Mouse (Mus musculus): Measurements from ENCODE around the gene Vsir. TPM values are rescaled to one million over a fixed set of nuclear protein-coding genes. Genes with fewer than 3 reads are reported as not detected.

Vsir gene
- 1.9 and 2.8 TPM in 2 replicates for polyA plus RNA-seq (2015; fragmentation: Nextera tagmentation; extraction: Ambion mirVana)

GRCm38 (mm10) chr10:60346701-60347405, at the start of gene Vsir:
Gene Vsir (plus strand): TSS chr10:60346851.
- peak; percentile 43; the same call in 1 of the 2 replicates for ATAC-seq
- H3K27me3 ChIP-seq (replicated peaks; ENCODE audit: control insufficient read depth, insufficient read depth, low read length), result peaks cover 6% of the 10 kb centered on the region; the same call in 1 of the 2 replicates
- H3K4me3 ChIP-seq (replicated peaks; ENCODE audit: low read length), result peak within 1 kb of the TSS; percentile 16
- H3K4me2 ChIP-seq (ENCODE audit: low read length), result peak within 1 kb of the TSS; percentile 39
- H3K9ac ChIP-seq (replicated peaks; ENCODE audit: low read depth, low read length), result no peak within 1 kb of the TSS
- H3K4me1 ChIP-seq (replicated peaks; ENCODE audit: control insufficient read depth, insufficient read depth, low read length), result peaks cover 6% of the 10 kb centered on the region
- no peak within 1 kb of the TSS for H3K27ac ChIP-seq (ENCODE audit: low read length)
- H3K36me3 ChIP-seq (ENCODE audit: control insufficient read depth, insufficient read depth), result no peaks in the 10 kb centered on the region
- under 1% methylated on average over 37 of the region's 37 CpGs for WGBS
- H3K9me3 ChIP-seq (ENCODE audit: control insufficient read depth, low read length), result no peaks in the 10 kb centered on the region

- H3K27ac ChIP-seq (ENCODE audit: low read length), result no peak overlapping the region
- H3K9me3 ChIP-seq (ENCODE audit: control insufficient read depth, low read length), result no peaks in the 10 kb centered on the region
- ATAC-seq, result no peak
- no peaks in the 10 kb centered on the region for H3K4me1 ChIP-seq (replicated peaks; ENCODE audit: control insufficient read depth, insufficient read depth, low read length)
- no peak overlapping the region for H3K9ac ChIP-seq (replicated peaks; ENCODE audit: low read depth, low read length)
- no peaks in the 10 kb centered on the region for H3K27me3 ChIP-seq (replicated peaks; ENCODE audit: control insufficient read depth, insufficient read depth, low read length)
- no peak overlapping the region for H3K4me3 ChIP-seq (replicated peaks; ENCODE audit: low read length)
- H3K4me2 ChIP-seq (ENCODE audit: low read length), result no peak overlapping the region
- peaks cover 23% of the 10 kb centered on the region for H3K36me3 ChIP-seq (ENCODE audit: control insufficient read depth, insufficient read depth)
- WGBS, result 96% methylated on average over 12 of the region's 12 CpGs
Measured at GRCm38 (mm10) chr10:60299636-60300035, 47.0 kb upstream of the Vsir start.

- 90% methylated on average over 17 of the region's 17 CpGs for WGBS
- Histone ChIP-seq H3K27me3 (replicated peaks; ENCODE audit: control insufficient read depth, insufficient read depth, low read length) (no peaks in the 10 kb centered on the region), H3K4me1 (replicated peaks; ENCODE audit: control insufficient read depth, insufficient read depth, low read length) (no peaks in the 10 kb centered on the region), H3K27ac (ENCODE audit: low read length) (no peak overlapping the region), H3K9me3 (ENCODE audit: control insufficient read depth, low read length) (no peaks in the 10 kb centered on the region), H3K4me2 (ENCODE audit: low read length) (no peak overlapping the region), H3K4me3 (replicated peaks; ENCODE audit: low read length) (no peak overlapping the region), H3K9ac (replicated peaks; ENCODE audit: low read depth, low read length) (no peak overlapping the region), H3K36me3 (ENCODE audit: control insufficient read depth, insufficient read depth) (peaks cover 5% of the 10 kb centered on the region)
- ATAC-seq, result no peak
Measured at GRCm38 (mm10) chr10:60303419-60303818, 43.2 kb upstream of the Vsir start.

GRCm38 (mm10) chr10:60304854-60305628, 41.6 kb upstream of the Vsir start:
- Histone ChIP-seq H3K4me3 (replicated peaks; ENCODE audit: low read length) (no peak overlapping the region), H3K4me1 (replicated peaks; ENCODE audit: control insufficient read depth, insufficient read depth, low read length) (no peaks in the 10 kb centered on the region), H3K4me2 (ENCODE audit: low read length) (no peak overlapping the region), H3K27ac (ENCODE audit: low read length) (no peak overlapping the region), H3K9me3 (ENCODE audit: control insufficient read depth, low read length) (no peaks in the 10 kb centered on the region), H3K36me3 (ENCODE audit: control insufficient read depth, insufficient read depth) (peaks cover under 1% of the 10 kb centered on the region; the same call in 1 of the 2 replicates), H3K9ac (replicated peaks; ENCODE audit: low read depth, low read length) (no peak overlapping the region), H3K27me3 (replicated peaks; ENCODE audit: control insufficient read depth, insufficient read depth, low read length) (no peaks in the 10 kb centered on the region)
- WGBS, result 68% methylated on average over 15 of the region's 15 CpGs
- ATAC-seq, result peak; percentile 88

GRCm38 (mm10) chr10:60310629-60311028, 36.0 kb upstream of the Vsir start:
- 93% methylated on average over 13 of the region's 13 CpGs for WGBS
- Histone ChIP-seq H3K4me1 (replicated peaks; ENCODE audit: control insufficient read depth, insufficient read depth, low read length) (no peaks in the 10 kb centered on the region), H3K27ac (ENCODE audit: low read length) (no peak overlapping the region), H3K9me3 (ENCODE audit: control insufficient read depth, low read length) (no peaks in the 10 kb centered on the region), H3K4me3 (replicated peaks; ENCODE audit: low read length) (no peak overlapping the region), H3K27me3 (replicated peaks; ENCODE audit: control insufficient read depth, insufficient read depth, low read length) (no peaks in the 10 kb centered on the region), H3K4me2 (ENCODE audit: low read length) (no peak overlapping the region), H3K36me3 (ENCODE audit: control insufficient read depth, insufficient read depth) (no peaks in the 10 kb centered on the region), H3K9ac (replicated peaks; ENCODE audit: low read depth, low read length) (no peak overlapping the region)
- no peak for ATAC-seq

- no peak overlapping the region for H3K27ac ChIP-seq (ENCODE audit: low read length)
- ATAC-seq, result no peak
- no peaks in the 10 kb centered on the region for H3K27me3 ChIP-seq (replicated peaks; ENCODE audit: control insufficient read depth, insufficient read depth, low read length)
- no peaks in the 10 kb centered on the region for H3K36me3 ChIP-seq (ENCODE audit: control insufficient read depth, insufficient read depth)
- H3K9ac ChIP-seq (replicated peaks; ENCODE audit: low read depth, low read length), result no peak overlapping the region
- H3K4me2 ChIP-seq (ENCODE audit: low read length), result no peak overlapping the region
- H3K4me3 ChIP-seq (replicated peaks; ENCODE audit: low read length), result no peak overlapping the region
- WGBS, result 92% methylated on average over 5 of the region's 5 CpGs
- no peaks in the 10 kb centered on the region for H3K4me1 ChIP-seq (replicated peaks; ENCODE audit: control insufficient read depth, insufficient read depth, low read length)
- no peaks in the 10 kb centered on the region for H3K9me3 ChIP-seq (ENCODE audit: control insufficient read depth, low read length)
Measured at GRCm38 (mm10) chr10:60313606-60314005, 33.0 kb upstream of the Vsir start.

- Histone ChIP-seq H3K36me3 (ENCODE audit: control insufficient read depth, insufficient read depth) (no peaks in the 10 kb centered on the region), H3K27ac (ENCODE audit: low read length) (no peak overlapping the region), H3K4me1 (replicated peaks; ENCODE audit: control insufficient read depth, insufficient read depth, low read length) (no peaks in the 10 kb centered on the region), H3K9me3 (ENCODE audit: control insufficient read depth, low read length) (no peaks in the 10 kb centered on the region), H3K9ac (replicated peaks; ENCODE audit: low read depth, low read length) (no peak overlapping the region), H3K4me3 (replicated peaks; ENCODE audit: low read length) (no peak overlapping the region), H3K4me2 (ENCODE audit: low read length) (no peak overlapping the region), H3K27me3 (replicated peaks; ENCODE audit: control insufficient read depth, insufficient read depth, low read length) (no peaks in the 10 kb centered on the region)
- WGBS, result 91% methylated on average over 4 of the region's 4 CpGs
- ATAC-seq, result no peak
Measured at GRCm38 (mm10) chr10:60316166-60316565, 30.5 kb upstream of the Vsir start.

- ATAC-seq, result no peak
- WGBS, result 80% methylated on average over 11 of the region's 11 CpGs
Measured at GRCm38 (mm10) chr10:60328963-60329650, 17.5 kb upstream of the Vsir start.

GRCm38 (mm10) chr10:60334583-60334982, 12.1 kb upstream of the Vsir start:
- Histone ChIP-seq H3K36me3 (ENCODE audit: control insufficient read depth, insufficient read depth) (no peaks in the 10 kb centered on the region), H3K4me2 (ENCODE audit: low read length) (no peak overlapping the region), H3K4me3 (replicated peaks; ENCODE audit: low read length) (no peak overlapping the region), H3K27me3 (replicated peaks; ENCODE audit: control insufficient read depth, insufficient read depth, low read length) (no peaks in the 10 kb centered on the region), H3K9ac (replicated peaks; ENCODE audit: low read depth, low read length) (no peak overlapping the region), H3K9me3 (ENCODE audit: control insufficient read depth, low read length) (no peaks in the 10 kb centered on the region), H3K27ac (ENCODE audit: low read length) (no peak overlapping the region), H3K4me1 (replicated peaks; ENCODE audit: control insufficient read depth, insufficient read depth, low read length) (no peaks in the 10 kb centered on the region; the same call in 1 of the 2 replicates)
- no peak for ATAC-seq
- WGBS, result 82% methylated on average over 7 of the region's 7 CpGs

More at GRCm38 (mm10) chr10:60328963-60329650, 17.5 kb upstream of the Vsir start:
- H3K36me3 ChIP-seq (ENCODE audit: control insufficient read depth, insufficient read depth), result no peaks in the 10 kb centered on the region
- peaks cover 3% of the 10 kb centered on the region; the same call in 1 of the 2 replicates for H3K4me1 ChIP-seq (replicated peaks; ENCODE audit: control insufficient read depth, insufficient read depth, low read length)
- H3K27ac ChIP-seq (ENCODE audit: low read length), result no peak overlapping the region
- H3K9me3 ChIP-seq (ENCODE audit: control insufficient read depth, low read length), result no peaks in the 10 kb centered on the region
- H3K9ac ChIP-seq (replicated peaks; ENCODE audit: low read depth, low read length), result no peak overlapping the region
- H3K27me3 ChIP-seq (replicated peaks; ENCODE audit: control insufficient read depth, insufficient read depth, low read length), result no peaks in the 10 kb centered on the region
- no peak overlapping the region for H3K4me3 ChIP-seq (replicated peaks; ENCODE audit: low read length)
- no peak overlapping the region for H3K4me2 ChIP-seq (ENCODE audit: low read length)

Measured in forebrain, embryonic 16.5 days (tissue).